Mouse (Mus musculus): ENCODE data around the gene Nmnat3. TPM values are rescaled to one million over a fixed set of nuclear protein-coding genes. Genes with fewer than 3 reads are reported as not detected.

Gene Nmnat3
- polyA plus RNA-seq, 1 experiment from 2014 or later: 2.1 TPM

GRCm38 (mm10) chr9:98429806-98430205 is 142.6 kb downstream of the Nmnat3 start:
- Histone ChIP-seq H3K9me3 (no peaks in the 10 kb centered on the region), H3K4me3 (no peak overlapping the region), H3K4me1 (peaks cover 82% of the 10 kb centered on the region), H3K9ac (no peak overlapping the region), H3K27me3 (replicated peaks) (no peaks in the 10 kb centered on the region), H3K4me2 (replicated peaks) (peak overlapping the region; percentile 72), H3K27ac (no peak overlapping the region), H3K36me3 (peaks cover 8% of the 10 kb centered on the region)
- WGBS: 2% methylated on average over 7 of the region's 7 CpGs
- ATAC-seq (ENCODE audit: low FRiP score, low read depth): peak; percentile 67

- 62% methylated on average over 3 of the region's 3 CpGs for WGBS
- H3K36me3 ChIP-seq: peaks cover 12% of the 10 kb centered on the region
- H3K9me3 ChIP-seq: no peaks in the 10 kb centered on the region
- no peak overlapping the region for H3K4me2 ChIP-seq (replicated peaks)
- no peak overlapping the region for H3K4me3 ChIP-seq
- peaks cover 81% of the 10 kb centered on the region for H3K4me1 ChIP-seq
- ATAC-seq (ENCODE audit: low FRiP score, low read depth): no peak
- no peak overlapping the region for H3K27ac ChIP-seq
- H3K9ac ChIP-seq: no peak overlapping the region
- H3K27me3 ChIP-seq (replicated peaks): no peaks in the 10 kb centered on the region
Observed at GRCm38 (mm10) chr9:98430528-98430927, 143.3 kb downstream of the Nmnat3 start.

- no peak overlapping the region for H3K27ac ChIP-seq
Observed at GRCm38 (mm10) chr9:98433021-98433420, 145.8 kb downstream of the Nmnat3 start.

GRCm38 (mm10) chr9:98433956-98434588 is 146.8 kb downstream of the Nmnat3 start:
- no peak for ATAC-seq (ENCODE audit: low FRiP score, low read depth)
- Histone ChIP-seq H3K27ac (no peak overlapping the region), H3K4me3 (no peak overlapping the region), H3K36me3 (peaks cover 19% of the 10 kb centered on the region), H3K27me3 (replicated peaks) (no peaks in the 10 kb centered on the region), H3K4me1 (peaks cover 54% of the 10 kb centered on the region), H3K9ac (no peak overlapping the region), H3K9me3 (no peaks in the 10 kb centered on the region), H3K4me2 (replicated peaks) (no peak overlapping the region)
- 9% methylated on average over 4 of the region's 4 CpGs for WGBS

More at GRCm38 (mm10) chr9:98433021-98433420, 145.8 kb downstream of the Nmnat3 start:
- Histone ChIP-seq H3K9me3 (no peaks in the 10 kb centered on the region), H3K4me1 (peaks cover 57% of the 10 kb centered on the region), H3K4me2 (replicated peaks) (0 out of 2 replicates have a peak overlapping the region, but pooled peaks have one; percentile 18), H3K36me3 (peaks cover 19% of the 10 kb centered on the region), H3K27me3 (replicated peaks) (no peaks in the 10 kb centered on the region), H3K9ac (no peak overlapping the region), H3K4me3 (no peak overlapping the region)
- WGBS: 32% methylated on average over 2 of the region's 2 CpGs
- no peak for ATAC-seq (ENCODE audit: low FRiP score, low read depth)

- Histone ChIP-seq H3K4me1 (peaks cover 26% of the 10 kb centered on the region), H3K36me3 (peaks cover 13% of the 10 kb centered on the region), H3K4me2 (replicated peaks) (no peak overlapping the region), H3K9me3 (no peaks in the 10 kb centered on the region), H3K27ac (no peak overlapping the region), H3K9ac (no peak overlapping the region), H3K27me3 (replicated peaks) (no peaks in the 10 kb centered on the region), H3K4me3 (no peak overlapping the region)
- WGBS: 91% methylated on average over 4 of the region's 4 CpGs
- ATAC-seq (ENCODE audit: low FRiP score, low read depth): no peak
Observed at GRCm38 (mm10) chr9:98437819-98438218, 150.6 kb downstream of the Nmnat3 start.

- WGBS: 74% methylated on average over 3 of the region's 3 CpGs
- peaks cover 15% of the 10 kb centered on the region for H3K4me1 ChIP-seq
- H3K4me3 ChIP-seq: no peak overlapping the region
- H3K27ac ChIP-seq: no peak overlapping the region
- H3K4me2 ChIP-seq (replicated peaks): no peak overlapping the region
- H3K27me3 ChIP-seq (replicated peaks): no peaks in the 10 kb centered on the region
- no peaks in the 10 kb centered on the region for H3K9me3 ChIP-seq
- ATAC-seq (ENCODE audit: low FRiP score, low read depth): no peak
- H3K36me3 ChIP-seq: peaks cover 21% of the 10 kb centered on the region
- no peak overlapping the region for H3K9ac ChIP-seq
Observed at GRCm38 (mm10) chr9:98439091-98439490, 151.9 kb downstream of the Nmnat3 start.

- Histone ChIP-seq H3K9ac (no peak overlapping the region), H3K36me3 (peaks cover 44% of the 10 kb centered on the region), H3K4me3 (no peak overlapping the region), H3K27me3 (replicated peaks) (no peaks in the 10 kb centered on the region), H3K4me2 (replicated peaks) (no peak overlapping the region), H3K4me1 (peaks cover 7% of the 10 kb centered on the region; the same call in 1 of the 2 replicates), H3K27ac (no peak overlapping the region), H3K9me3 (no peaks in the 10 kb centered on the region)
- no peak for ATAC-seq (ENCODE audit: low FRiP score, low read depth)
- WGBS: 70% methylated on average over 5 of the region's 5 CpGs
Observed at GRCm38 (mm10) chr9:98442638-98443037, 155.4 kb downstream of the Nmnat3 start.

GRCm38 (mm10) chr9:98445359-98446149 is 158.3 kb downstream of the Nmnat3 start:
- Histone ChIP-seq H3K4me1 (no peaks in the 10 kb centered on the region), H3K27me3 (replicated peaks) (no peaks in the 10 kb centered on the region), H3K36me3 (peaks cover 42% of the 10 kb centered on the region), H3K27ac (no peak overlapping the region), H3K9ac (no peak overlapping the region), H3K4me2 (replicated peaks) (no peak overlapping the region), H3K9me3 (no peaks in the 10 kb centered on the region), H3K4me3 (no peak overlapping the region)
- 88% methylated on average over 9 of the region's 9 CpGs for WGBS
- ATAC-seq (ENCODE audit: low FRiP score, low read depth): no peak

- Histone ChIP-seq H3K4me3 (no peak overlapping the region), H3K27me3 (replicated peaks) (no peaks in the 10 kb centered on the region), H3K9me3 (no peaks in the 10 kb centered on the region), H3K9ac (no peak overlapping the region), H3K4me1 (no peaks in the 10 kb centered on the region), H3K4me2 (replicated peaks) (no peak overlapping the region), H3K36me3 (peaks cover 14% of the 10 kb centered on the region), H3K27ac (no peak overlapping the region)
- ATAC-seq (ENCODE audit: low FRiP score, low read depth): no peak
- WGBS: 76% methylated on average over 1 of the region's 1 CpGs
Observed at GRCm38 (mm10) chr9:98450976-98451375, 163.7 kb downstream of the Nmnat3 start.

- no peaks in the 10 kb centered on the region for H3K36me3 ChIP-seq
- H3K4me1 ChIP-seq: no peaks in the 10 kb centered on the region
- no peak overlapping the region for H3K4me3 ChIP-seq
- no peak overlapping the region for H3K27ac ChIP-seq
- H3K27me3 ChIP-seq (replicated peaks): no peaks in the 10 kb centered on the region
- H3K9me3 ChIP-seq: no peaks in the 10 kb centered on the region
- no peak overlapping the region for H3K9ac ChIP-seq
- no peak overlapping the region for H3K4me2 ChIP-seq (replicated peaks)
- WGBS: 74% methylated on average over 2 of the region's 2 CpGs
- no peak for ATAC-seq (ENCODE audit: low FRiP score, low read depth)
Observed at GRCm38 (mm10) chr9:98466709-98467108, 179.5 kb downstream of the Nmnat3 start.
